Mouse (Mus musculus) kidney, postnatal 25 days (tissue): ENCODE data around the gene Stk11.

Source experiments
- DNase-seq, 2 experiments: peaks; one replicate each; pipeline ENCODE4 v3.0.0; 2021; ENCODE audit warnings: mixed read lengths in 2 of 2

Gene Stk11

DNA sequence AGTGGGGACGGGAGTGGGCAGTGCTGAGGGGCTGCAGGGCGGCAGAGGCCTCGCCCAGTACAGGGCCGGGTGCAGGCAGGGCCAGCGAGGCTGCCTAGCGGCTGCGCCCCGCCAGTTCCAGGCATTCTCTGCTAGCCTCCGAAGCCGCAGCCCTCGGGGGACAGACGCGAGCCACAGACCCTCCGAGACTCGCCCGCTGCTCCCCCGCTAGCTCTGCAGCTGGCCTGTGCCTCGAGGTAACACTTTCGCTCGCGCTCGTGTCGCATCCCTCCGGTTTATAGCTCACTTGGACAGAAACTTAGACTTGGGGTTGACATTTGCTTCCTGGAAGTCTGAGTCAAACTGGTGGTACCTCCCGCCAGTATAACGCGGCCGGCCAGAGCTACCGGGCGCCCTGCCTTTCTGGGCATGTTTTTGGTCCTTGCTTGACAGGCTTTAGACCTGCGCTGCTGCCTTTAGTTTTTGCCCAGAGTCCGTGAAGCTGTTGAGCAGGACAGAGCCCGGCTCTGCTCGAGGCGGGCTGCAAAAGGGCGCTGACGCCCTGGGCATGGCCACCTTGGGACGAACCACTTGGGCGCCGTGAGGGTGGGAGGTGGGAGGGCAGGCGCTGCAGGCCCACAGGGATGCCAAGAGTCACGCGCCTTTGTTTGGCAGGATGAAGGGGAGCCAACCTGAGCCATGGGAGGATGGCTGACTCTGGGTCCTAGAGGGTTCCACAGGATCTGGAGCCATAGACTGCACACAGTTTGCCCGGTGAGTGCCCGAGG lies 56.3 kb downstream of the Stk11 start:
- peak in 1 of 2 experiments; percentile 69 for DNase-seq

GRCm38 (mm10) chr10:80172527-80173292 lies 57.1 kb downstream of the Stk11 start, which contains the start of gene 1600002K03Rik:
Gene 1600002K03Rik (plus strand): TSS chr10:80172944.
- peak; percentile 90 to 94 for DNase-seq

DNA sequence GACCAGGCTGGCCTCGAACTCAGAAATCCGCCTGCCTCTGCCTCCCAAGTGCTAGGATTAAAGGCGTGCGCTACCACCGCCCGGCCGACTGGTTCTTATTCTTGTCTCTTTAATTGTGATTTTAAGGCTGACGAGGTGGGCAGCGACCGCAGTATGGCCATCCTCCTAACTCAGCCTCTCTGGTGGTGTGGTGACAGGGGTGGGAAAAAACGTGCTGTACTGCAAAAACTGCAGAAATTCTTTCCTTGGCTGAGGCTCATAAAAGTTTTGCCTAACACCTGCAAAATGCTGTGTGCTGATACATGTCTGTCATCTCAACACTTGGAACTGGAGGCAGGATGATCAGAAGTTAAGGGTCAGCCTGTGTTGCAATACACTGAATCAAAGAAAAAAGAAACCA lies 57.8 kb downstream of the Stk11 start:
- no peak for DNase-seq

- no peak for DNase-seq
Measured at GRCm38 (mm10) chr10:80173955-80174640, 58.5 kb downstream of the Stk11 start.

DNA sequence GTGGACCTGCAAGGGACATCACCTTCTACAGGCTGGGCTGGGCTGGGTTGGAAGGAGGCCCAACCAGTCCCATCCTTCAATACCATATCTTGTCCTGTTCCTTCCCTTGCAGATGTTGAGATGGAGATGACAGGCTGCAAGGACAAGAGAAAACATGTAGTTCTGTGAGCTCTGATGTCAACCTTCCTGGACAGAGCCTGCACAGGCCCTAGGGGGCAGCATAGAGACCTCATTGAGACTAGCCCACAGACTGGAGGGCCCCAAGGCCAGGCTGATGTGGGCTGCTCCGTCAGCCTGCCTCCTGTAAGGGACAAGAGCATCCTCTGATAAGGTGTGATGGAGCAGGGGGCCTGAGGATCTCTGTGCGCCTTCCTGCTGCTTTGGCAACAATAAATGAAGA lies 59.1 kb downstream of the Stk11 start:
- DNase-seq, result peak; percentile 63 to 66

DNA sequence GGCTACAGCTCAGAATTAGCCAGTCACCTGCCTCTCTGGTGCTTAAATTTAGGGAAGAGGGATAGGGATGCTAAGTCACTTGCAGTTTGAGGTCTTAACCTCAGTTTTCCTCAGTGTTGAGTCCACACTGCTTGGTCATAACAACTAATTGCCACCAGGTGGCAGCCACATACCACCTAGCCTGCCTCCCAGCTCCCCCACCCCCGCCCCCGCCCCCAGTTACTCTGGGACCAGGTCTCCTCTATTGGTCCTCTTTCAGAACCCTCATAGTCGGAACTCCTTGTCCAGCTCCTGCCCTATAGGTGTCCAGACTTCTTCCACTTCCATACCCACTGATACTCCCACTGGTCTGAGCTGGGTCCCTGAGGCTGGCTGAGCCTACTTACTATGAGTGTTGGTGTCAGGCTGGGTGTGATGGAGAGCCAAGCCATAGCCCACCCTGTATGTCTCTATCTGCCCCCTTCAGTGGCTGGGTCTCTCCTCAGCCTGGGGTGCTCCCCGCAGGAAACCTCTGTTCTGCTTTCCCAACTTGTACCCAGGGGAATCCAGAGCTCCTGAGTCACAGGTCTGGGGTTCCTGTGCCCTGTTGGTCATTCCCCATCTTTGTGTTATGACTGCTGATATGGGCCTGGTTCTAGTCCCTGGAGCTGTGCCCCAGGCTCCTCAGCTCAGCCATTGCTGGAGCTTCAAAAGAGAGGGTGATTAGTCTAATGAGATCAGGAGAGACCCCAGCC lies 60.1 kb downstream of the Stk11 start:
- peak in 1 of 2 experiments; percentile 48 for DNase-seq

DNA sequence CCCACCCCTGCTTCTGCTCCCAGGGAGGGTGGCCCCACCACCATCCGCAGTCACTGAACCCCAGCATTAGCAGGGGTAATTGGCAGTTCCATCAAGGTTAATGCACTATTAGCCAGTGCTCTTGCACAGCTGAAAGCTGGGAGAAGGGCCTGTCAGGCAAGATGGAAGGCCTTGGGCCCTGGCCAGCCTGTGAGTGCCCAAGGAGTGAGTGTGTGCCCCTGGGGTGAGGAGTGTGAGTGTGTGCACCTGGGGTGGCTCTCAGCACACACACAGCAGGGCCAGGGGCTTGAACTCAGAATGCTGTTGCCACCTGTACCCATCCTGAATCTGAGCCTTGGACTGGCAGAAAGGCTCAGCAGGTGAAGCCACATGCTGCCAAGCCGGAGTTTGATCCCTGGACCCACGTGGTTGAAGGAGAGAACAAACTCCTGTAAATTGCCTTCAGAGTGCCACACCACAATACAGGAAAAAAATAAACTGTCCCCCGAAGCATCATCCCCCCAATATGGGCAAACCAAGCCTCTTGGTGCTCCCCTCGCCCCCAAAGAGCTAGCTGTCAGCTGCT lies 60.7 kb downstream of the Stk11 start:
- DNase-seq, result peak; percentile 34 to 62

DNA sequence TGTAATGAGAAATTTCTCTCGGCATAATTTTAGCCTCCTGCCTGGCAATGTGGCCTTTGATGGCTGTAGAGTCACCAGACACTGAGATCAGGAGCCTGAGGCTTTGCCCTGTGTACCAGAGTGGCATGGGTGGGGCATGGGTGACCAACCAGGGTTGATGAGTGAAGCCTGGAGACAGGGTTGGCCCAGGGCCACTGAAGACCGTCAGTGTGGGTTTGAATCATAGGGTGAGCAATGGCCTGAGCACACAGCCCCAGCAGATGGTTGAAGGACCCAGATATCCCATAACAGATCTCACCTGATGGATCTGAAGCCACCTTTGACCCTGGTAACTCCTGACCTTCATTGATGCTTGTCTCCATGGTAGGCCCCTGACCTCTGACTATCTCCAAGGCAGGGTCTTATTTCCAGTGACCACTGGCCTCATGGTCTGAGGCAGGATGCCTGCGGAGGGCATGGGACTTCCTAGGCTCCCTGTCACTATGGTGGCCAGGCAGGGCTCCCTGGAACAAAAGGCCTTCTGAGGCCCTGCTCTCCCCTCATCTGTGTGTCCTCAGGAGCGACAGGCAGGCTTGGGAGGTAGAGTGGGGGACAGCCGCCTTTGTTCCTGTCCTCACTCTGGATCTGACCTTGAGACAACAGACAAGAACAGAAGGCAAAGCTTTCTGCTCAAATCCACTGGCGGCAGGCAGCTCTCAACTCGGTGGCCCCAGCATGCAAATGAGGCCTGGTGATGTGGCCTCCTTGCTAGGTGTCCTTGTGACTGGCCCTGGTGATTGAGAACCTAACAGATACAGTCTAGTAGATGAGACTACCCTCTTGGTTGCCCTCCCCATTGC lies 62.1 kb downstream of the Stk11 start:
- DNase-seq, result no peak

GRCm38 (mm10) chr10:80179068-80180051 lies 63.8 kb downstream of the Stk11 start, which contains the start of gene Efna2:
Gene Efna2 (plus strand): TSS chr10:80179482.
- peak in 1 of 2 experiments; percentile 68 for DNase-seq
